Mouse (Mus musculus) spleen, embryonic (tissue): ENCODE data around the gene Avil.

Experiments
- CTCF ChIA-PET: fragments of 350-600 bp; sonication (Branson Sonifier 250); formaldehyde crosslinking; loops from one replicate; lab custom pipeline; 2022; lab: Charles Lee

Avil gene

DNA sequence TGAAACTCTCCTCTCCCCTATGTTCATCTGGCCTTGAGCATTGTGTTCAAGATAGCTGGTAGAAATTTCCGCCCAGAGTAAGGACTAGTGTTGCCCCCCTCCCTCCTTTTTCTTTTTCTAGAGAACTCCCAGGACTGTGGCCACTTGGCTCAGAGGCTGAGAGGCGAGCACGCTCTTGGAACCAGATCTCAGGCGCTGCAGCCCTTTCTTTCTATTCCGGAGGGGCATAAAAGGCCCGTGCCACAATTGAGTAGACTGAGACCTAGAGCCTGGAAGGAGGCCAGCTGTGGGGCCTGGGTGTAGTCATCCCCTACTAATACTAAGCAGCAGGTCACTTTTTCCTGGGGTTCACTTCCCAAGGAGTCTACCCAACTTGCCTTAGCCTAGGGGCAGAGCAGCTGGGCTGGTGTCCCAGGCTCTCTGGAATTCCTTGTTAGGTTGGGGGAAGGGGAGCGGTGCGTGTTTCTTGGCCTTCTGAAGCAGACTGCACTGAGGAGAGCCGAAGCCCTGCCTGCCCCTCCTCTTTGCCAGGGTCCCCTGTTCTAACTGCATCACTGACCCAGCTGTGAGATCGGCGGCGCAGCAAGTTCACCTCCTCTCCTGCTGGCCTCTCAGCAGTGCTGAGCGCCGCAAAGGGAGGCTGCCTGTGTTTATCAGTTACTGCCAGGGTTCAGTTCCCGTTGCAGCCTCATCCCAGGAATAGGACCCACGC is 20.1 kb upstream of the Avil start:
- CTCF ChIA-PET = interaction anchor here (0.6 kb wide), 1 partner anchor 57 kb away, joined by 4 read pairs; no protein-coding TSS in a partner anchor

DNA sequence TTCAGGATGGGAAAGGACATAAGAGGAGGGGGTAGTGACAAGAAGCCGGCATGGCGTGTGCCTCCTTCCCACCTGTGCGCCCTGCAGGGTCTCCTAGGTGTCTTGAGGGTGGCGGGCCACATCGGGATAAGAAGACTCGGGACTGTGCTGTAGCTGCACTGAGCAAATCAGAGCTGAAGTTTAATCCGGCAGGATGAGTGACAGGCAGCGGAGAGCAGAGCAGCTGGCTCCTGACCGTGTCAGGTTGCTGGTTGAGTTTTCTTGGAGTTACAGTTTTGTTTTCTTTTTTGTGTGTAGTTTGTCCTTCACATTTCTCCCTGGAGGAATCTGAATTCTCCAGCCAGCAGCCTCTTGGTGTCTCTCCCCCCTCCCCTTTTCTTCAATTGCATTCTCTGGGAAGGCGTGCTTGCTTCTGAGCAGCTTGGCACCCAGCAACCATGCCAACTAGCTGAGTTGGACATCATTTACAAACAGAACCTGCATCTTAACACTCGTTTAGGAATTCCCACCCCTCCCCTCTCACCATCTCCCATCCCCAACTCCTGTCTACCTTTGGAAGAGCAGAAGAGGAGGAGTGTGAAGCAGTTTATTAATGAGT is 19.5 kb upstream of the Avil start:
- CTCF ChIA-PET = interaction anchor here (0.6 kb wide), 1 partner anchor 57 kb away, joined by 4 read pairs; no protein-coding TSS in a partner anchor

DNA sequence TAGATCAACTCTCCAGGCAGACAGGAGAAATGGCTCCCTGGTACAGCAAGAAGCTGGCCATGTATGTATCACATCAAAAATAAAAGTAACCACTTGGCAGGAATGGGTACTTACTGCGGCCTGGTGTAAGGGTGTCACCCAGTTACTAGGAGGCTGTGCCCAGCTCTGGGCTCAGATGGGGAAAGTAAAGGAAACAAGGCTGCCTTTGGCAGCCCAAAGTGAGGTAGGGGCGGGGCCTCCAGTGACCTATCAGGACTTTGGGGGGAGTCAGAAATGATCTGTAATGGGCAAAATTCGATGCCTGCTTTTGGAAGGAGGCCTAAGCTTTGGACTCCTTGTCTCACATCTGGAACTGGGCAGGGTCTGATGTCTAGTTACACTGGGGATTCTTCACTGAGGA is 18.8 kb upstream of the Avil start:
- CTCF ChIA-PET = no interaction called here

DNA sequence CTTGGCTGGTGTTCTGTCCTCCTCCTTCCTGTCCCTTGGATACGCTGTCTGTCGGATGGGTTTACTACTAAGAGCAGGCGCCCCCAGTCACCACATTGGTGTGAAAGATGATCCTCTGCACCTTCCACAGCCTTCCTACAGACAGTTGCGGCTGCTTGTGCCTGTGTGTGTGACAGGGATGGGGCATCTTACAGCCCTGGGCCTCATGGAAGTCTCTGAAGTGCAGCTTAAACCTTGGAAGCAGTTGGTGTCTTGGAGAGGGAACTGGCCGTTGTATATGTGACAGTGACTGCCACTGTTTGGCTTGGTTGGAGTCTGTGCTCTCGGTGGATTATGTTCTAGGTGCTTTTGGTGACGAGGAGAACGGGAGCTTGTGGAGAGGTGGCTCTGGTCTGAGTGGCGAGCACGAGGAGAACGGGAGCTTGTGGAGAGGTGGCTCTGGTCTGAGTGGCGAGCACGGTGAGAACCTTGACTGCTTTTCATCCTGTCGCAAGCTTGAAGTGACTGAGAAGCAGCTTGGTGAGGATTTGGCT is 17.2 kb upstream of the Avil start:
- CTCF ChIA-PET = no interaction called here

DNA sequence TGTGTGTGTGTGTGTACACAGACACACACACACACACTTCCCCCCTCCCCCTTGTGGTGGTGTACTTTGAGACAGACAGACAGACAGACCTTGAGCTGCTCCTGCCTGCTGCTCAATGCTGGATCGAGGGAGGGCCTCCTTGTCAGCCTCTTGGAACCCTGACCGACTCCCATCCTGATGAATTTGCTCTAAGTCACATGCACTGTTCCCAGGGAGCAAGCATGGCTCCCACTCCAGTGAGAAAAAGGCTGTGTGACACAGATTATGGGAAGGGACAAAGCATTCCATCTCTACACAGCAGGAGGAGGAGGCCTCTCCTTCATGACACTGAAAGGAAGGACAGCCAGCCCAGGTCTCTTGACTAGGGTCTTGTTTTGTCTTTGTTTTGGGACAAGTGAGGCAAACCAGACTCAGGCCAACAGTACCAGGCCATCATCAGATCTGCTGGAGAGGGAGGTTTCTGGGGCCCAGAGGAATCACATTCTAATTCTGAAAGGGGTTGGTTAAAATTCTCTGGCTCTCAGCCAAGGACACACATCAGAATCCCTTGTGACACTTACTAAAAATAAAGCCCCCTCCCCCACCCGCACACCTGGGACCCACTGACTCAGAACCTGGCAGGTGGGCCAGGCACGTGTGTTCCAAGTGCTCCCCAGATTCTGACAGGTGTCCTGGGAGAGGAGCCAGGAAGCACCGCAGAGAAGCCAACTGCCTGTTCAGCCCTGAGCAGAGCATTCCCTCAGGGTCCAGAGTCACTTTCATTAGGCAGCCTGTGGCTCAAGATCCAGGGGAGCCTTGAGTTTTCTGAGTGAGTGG is 16.1 kb upstream of the Avil start:
- CTCF ChIA-PET = no interaction called here

DNA sequence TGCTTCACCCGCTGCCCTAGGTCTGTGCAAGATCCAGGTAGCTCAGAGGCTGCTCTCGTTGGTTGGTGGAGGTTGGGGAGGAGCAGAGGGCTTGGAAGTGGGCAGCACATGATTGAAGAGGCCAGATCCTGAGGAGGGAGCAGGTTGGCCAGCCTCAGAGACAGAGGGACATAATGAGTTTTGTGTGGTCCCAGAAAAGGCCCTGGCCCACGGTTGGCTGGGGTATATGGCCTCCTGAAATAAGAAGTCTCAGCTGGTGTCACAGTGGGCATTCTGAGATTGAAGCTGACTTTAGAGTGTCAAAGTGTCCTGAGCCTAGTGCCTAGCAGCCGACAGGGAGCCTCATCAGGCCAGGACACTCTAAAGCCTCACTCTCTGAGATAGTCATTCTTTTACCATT is 15.4 kb upstream of the Avil start:
- CTCF ChIA-PET = no interaction called here

DNA sequence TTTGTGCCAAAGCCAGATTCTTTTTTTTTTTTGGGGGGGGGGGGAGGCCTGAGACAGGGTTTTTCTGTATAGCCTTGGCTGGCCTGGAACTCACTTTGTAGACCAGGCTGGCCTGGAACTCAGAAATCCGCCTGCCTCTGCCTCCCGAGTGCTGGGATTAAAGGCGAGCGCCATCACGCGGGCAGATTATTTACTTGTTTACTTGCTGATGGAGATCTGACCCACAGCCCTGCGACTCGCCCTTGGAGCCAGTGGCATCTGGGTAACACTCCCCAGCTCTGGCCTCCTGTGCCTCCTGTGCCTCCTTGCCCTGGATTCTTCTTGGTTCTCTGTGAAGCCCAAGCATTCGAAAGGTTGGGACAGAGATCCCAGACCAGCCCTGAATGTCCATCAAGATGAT is 14.9 kb upstream of the Avil start:
- CTCF ChIA-PET = interaction anchor here (0.6 kb wide), 1 partner anchor 23 kb away, joined by 7 read pairs; no protein-coding TSS in a partner anchor

DNA sequence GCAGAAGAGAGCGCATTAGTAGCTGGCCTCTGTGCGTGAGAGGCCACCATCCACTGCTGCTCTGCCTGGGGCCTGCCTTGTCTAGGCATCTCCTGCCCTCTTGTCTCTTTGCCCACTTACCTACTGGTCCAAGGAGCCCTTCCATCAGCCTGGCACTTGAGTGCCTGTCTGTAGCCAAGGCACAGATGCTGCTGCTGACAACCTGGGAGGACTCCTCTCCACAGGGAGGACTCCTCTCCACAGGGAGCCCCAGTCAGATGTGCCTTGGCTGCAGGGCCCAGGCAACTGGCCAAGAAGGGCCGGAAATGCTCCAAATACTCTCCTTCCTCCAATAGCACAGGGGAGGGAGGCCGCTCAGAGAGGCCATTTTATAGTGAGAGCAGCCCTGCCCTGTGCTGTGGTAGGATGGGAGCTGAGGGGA is 14.0 kb upstream of the Avil start:
- CTCF ChIA-PET = no interaction called here

DNA sequence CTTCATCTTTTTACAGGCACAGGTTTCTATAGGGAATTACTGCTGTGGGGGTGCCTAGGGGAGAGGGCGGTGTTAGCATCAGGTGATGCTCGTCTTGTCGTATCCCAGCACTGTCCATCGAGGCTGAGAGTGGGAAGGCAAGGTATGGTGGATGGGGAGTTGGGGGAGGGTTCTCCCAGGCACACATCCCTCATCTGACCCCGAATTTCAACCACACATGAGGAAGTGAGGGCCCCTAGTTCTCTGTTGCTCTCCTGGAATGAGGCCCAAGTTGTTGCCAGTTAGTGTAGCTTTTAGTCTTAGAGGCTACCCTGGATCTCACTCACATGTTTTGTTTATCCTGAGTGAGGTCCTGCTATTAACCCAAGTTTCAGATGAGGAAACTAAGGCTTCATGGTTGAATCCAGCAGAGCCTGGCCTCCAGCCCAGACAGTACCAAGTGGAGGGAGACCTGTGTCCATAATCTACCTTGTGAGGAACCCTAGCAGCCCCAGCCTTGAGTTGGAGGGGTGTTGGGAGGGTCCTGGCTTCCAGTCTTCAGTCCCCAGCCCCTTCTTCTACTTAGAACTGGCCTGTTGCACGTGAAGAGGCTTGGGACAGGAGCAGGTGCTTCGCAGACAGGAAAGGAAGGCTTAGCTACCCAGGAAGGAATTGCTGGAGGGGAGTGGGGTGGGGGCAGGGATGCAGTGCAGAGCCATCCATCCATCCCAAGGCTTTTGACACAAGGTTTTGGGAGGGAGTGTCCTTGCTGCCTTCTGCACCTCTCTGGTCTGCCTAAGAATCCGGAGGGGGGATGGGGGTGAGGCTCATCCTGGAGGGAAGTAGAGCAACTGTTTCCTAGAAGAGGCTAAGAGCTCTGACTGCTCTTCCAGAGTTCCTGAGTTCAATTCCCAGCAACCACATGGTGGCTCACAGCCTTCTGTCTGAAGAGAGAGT is 13.1 kb upstream of the Avil start:
- CTCF ChIA-PET = no interaction called here

DNA sequence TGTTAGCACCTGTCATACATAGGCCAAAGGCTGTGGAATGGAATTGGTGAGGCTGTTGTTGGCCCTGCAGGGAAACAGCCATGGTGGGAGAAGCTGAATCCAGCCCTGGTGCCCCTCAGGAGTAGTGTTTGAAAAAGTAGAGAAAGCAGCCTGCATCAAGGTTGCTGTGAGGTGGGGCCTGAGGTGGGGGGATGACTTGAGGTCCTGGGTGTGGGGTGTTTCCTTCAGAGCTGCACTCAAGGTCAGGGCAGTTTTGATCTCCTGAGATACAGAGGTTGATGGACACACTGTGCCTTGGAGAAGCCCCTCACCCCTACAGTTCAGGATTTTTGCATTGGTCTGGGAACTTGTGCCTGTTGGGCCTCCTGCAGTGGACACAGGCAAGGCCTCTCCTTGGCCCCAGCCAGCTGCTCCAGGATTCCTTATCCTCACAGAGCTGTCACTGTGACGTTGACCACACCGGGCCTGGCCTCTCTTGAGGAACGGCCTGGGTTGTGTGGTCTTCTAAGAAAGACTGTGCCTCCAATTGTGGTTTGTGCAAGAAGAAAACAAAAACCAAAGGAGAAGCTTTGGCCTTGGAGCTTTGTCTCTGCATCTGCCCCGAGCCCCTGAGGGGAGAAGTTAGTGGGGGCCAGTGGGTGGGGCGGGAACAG is 11.9 kb upstream of the Avil start:
- CTCF ChIA-PET = no interaction called here

DNA sequence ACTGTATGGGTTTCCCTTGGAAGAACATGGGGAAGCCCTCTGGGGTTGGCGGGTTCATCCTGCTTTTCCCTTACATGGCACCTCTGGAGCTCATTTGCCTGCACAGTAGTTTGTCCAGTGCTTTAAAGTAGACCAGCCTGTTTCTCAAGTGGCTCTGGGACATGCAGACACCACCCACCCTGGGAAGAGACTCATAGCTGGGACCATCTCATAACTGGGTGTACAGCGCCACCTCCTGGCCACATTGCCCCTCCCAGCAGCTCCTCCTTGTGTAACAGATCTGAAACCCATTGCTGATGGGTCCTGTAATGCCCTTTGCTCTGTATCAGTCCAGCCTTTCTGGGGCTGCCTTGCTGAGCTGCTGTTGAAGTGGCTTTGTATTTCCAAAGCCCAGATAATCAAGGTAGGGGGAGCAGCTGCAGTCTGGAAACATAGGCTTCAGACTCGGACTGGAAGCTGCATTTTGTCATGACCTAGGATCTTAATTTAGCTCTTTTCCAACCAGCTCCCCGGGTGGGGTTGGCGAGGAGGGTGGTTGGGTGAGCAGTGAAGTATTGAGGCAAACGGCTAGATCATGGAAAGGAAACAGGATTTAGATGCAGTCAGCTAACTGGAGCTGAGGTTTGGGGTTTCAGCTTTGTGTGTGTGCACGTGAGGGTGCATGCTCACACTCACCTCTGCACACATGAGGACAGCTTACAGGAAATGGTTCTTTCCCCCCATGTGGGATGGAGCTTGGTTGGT is 10.0 kb upstream of the Avil start:
- CTCF ChIA-PET = interaction anchor here (0.6 to 1.6 kb wide), 2 partner anchors 72 to 74 kb away, joined by 3 to 4 read pairs; no protein-coding TSS in a partner anchor

DNA sequence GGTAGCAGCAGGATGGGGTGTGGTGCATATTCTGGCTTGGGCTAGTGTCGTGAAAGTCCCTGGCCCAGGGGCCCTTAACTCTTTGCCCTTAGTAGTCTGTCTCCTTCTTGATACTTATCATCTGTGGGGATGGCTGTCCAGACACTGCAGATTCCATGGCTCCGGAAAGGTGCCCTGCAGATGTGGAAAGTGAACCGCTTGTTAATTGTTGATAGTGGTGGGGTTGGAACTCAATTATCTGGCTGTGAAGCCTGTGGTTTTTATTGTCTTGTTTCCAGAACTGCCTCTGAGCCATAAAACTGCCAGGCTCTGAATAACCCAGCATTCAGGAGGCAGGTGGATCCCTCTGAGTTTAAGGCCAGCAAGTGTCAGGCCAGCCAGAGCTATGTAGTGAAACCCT is 8.8 kb upstream of the Avil start:
- CTCF ChIA-PET = interaction anchor here (1.6 kb wide), 1 partner anchor 75 kb away, joined by 4 read pairs; no protein-coding TSS in a partner anchor

DNA sequence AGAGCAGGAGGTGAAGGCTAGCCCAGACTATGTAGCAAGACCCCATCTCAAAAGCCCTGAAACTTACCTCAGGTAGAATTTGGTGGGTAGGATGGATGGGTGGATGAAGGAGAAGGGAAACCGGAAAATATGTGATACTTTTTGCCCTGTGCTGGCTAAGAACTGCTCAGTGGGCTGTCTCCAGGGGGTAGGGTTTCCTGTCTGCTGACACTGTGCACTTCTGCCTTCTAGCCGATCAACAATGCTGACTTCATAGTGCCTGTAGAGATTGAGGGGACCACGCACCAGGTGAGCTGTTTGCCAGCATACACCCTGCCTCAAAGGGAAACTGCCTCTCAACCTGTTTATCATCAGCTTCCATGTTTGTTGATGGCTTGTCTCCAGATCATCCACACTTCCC is 6.9 kb upstream of the Avil start:
- CTCF ChIA-PET = no interaction called here

DNA sequence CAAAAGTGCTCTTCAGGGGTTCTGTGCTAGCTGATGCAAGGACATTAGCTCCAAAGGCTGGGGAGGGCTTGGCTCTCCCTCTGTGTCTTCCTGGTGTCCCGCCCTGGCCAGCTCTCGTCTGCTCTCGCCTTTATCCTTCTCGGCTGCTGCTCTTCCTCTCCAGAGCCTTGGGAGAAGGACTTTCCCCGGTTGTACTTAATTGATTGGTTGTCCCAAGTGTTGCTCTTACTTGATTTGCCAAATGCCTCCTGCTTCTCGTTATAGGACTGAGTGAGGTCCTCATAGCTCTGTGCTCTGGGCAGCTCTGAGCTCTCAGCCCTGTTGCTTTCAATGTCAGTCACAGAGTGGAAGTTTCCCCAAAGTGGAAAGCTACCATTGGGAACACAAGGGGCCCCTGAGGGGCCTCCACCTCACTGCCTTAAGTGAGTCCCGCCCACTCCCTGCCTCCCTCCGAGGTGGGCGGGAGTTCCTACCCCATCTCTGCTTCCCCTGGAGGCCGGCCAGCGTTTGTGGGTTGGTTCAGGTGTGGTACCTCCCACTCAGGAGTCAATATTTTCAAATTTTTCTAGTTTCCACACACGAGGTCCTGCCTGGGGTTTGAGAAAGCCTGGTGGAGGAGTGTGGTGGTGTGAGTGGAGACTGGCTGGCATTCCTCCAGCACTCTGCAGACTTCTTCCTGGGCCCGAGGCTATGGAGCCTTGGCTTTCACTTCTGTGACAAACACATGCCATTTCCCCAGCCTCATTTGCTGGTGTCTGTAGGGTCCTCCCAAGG is 3.0 kb upstream of the Avil start:
- CTCF ChIA-PET = no interaction called here

DNA sequence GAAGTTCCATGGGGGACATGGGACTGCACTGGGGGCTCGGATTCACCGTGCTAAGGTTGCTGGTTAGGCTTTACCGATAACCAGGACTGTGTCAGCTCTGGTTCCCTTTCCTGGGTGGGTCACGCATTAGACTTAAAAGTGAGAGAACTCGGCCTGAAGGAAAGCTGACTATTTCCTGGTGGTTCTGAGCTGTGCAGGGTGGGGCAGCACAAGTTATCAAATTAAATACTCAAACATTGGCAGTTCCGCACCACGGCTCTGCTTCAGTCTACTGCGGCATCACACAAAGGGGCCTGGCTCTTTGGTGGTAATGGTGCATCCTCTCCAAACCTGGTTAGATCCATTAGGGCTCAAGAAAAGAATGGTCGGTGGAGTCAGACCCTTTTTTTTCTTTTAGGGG is 788 bp downstream of the Avil start:
- CTCF ChIA-PET = interaction anchor here (0.7 kb wide), 1 partner anchor 27 kb away, joined by 3 read pairs; no protein-coding TSS in a partner anchor

DNA sequence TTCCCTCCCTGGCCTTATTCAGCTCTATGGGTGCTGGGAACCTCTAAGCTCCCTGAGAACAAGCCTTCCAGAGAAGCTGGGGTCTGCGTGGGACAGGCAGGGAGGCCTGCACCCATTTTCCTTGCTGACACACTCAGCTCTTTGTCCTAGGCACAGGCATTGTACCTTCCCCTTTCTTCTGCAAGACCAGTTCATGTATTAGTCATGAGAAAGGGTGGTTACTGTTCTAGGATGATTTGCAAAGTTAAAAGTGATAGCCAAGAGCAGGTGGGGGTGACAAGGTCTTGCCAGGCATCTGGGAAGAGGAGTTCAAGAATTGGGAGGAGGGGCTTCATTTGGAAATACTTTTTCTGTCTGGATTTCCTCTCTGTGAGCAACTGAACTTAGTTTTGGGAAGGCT is 1.5 kb downstream of the Avil start:
- CTCF ChIA-PET = no interaction called here

DNA sequence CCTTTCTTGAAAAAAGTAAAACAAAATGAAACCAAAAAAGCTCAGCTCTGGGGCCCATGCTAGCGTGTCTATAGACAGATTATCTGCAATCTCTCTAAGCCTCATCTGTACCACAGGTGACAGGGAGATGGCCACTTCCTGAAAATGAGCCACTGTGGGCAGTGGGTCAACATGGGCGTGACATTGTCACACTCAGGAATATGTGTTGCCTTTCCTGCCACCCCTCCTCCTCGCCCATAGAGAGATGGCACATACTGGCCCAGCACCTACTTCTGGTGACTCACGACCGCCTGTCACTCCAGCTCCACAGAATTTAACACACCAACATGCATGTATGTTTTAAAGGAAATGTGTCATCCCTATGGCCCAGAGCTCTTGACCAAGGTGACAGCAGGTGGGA is 2.3 kb downstream of the Avil start:
- CTCF ChIA-PET = no interaction called here

DNA sequence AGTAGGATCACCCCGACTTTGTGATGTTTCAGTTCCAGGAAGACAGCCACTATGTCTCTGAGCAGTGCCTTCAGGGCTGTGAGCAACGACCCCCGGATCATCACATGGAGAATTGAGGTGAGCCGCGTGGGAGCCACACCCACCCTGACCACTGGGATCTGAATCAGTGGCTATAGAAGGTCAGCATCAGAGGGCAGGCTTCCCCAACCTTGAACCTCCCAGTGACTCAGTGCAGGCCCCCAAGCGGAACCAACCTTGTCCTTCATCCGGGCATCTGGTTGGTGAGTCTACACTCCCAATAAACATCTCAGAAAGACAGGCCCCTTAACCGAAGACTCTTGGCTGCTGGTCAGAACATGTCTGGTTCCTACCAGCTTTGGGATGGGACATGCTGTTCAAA is 2.8 kb downstream of the Avil start:
- CTCF ChIA-PET = no interaction called here

DNA sequence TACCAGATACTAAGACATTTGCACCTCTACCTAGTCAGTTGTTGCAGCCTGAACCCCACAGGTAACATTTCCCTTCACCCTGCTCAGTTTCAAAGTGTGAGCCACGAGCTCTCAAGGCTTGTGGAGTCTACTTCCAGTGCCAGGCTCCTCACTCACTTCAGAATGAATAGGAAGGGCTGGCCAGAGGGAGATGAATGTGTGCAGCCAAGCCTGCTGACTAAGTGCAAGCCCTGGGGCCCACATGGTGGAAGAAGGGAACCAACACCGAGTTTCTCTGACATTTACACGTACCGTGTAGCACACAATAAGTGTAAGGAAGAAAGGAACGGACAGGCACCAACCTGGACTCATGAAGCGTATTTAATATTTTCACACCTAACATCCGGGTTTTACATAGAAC is 3.3 kb downstream of the Avil start:
- CTCF ChIA-PET = no interaction called here
